In genomic region chr5:101565770-101566169, GRCm38 (mm10) we compare ENCODE assay signal across 14 mouse cellular contexts.
DNase-seq lines count a peak whose midpoint lies in the region; ATAC-seq lines count a peak whose summit lies in the region.
"Had no signal": no experiment of that assay in that cellular context is flagged by ENCODE, and none has a peak within 500 bp of the region (broad histone marks: within the 10 kb centered on the region; RNA-seq: fewer than 3 reads in every experiment).

No protein-coding gene starts in this region.

- no peak overlapping the region for H3K27ac ChIP-seq in hindbrain, embryonic 11.5 days (ENCODE audit: low read depth, low read length)
- no peak overlapping the region for H3K27ac ChIP-seq in midbrain, embryonic 15.5 days
- H3K27ac ChIP-seq: gastrocnemius, adult 2 months; heart, adult 2 months had no signal

- no peak overlapping the region for H3K4me2 ChIP-seq in hindbrain, embryonic 11.5 days (replicated peaks; ENCODE audit: low read depth, low read length)
- no peak overlapping the region; the same call in 1 of the 2 replicates for H3K4me2 ChIP-seq in midbrain, embryonic 15.5 days

- H3K36me3 ChIP-seq in hindbrain, embryonic 11.5 days (ENCODE audit: control insufficient read depth, insufficient read depth, low read length) = no peaks in the 10 kb centered on the region
- no peaks in the 10 kb centered on the region for H3K36me3 ChIP-seq in midbrain, embryonic 15.5 days (replicated peaks)

- ATAC-seq in hindbrain, embryonic 11.5 days (ENCODE audit: low FRiP score) = peak; percentile 66; the same call in 1 of the 2 replicates
- peak; percentile 70; the same call in 1 of the 2 replicates for ATAC-seq in midbrain, embryonic 15.5 days (replicated peaks)
- no peak for ATAC-seq in CD4-positive, CD25-positive, alpha-beta regulatory T cell, adult 4 months
- ATAC-seq: activated CD4-positive, CD25-positive, alpha-beta regulatory T cell, adult 4 months; lung, postnatal 0 days had no signal

- no peak overlapping the region for H3K4me3 ChIP-seq in hindbrain, embryonic 11.5 days (ENCODE audit: low read depth, low read length)
- no peak overlapping the region for H3K4me3 ChIP-seq in midbrain, embryonic 15.5 days
- H3K4me3 ChIP-seq: gastrocnemius, adult 2 months; heart, adult 2 months had no signal

- 22% methylated on average over 7 of the region's 7 CpGs for WGBS in hindbrain, embryonic 11.5 days
- whole genome bisulfite sequencing in midbrain, embryonic 15.5 days = 13% methylated on average over 7 of the region's 7 CpGs

- H3K27me3 ChIP-seq in hindbrain, embryonic 11.5 days (ENCODE audit: control insufficient read depth, insufficient read depth, low read length) = peaks cover 5% of the 10 kb centered on the region; the same call in 1 of the 2 replicates
- peaks cover 48% of the 10 kb centered on the region for H3K27me3 ChIP-seq in midbrain, embryonic 15.5 days (replicated peaks)

- no peaks in the 10 kb centered on the region for H3K4me1 ChIP-seq in hindbrain, embryonic 11.5 days (replicated peaks; ENCODE audit: control insufficient read depth, insufficient read depth, low read length)
- H3K4me1 ChIP-seq in midbrain, embryonic 15.5 days = 0 out of 2 replicates have a peak, but pooled peaks cover 4% of the 10 kb centered on the region

- no peak overlapping the region for H3K9ac ChIP-seq in hindbrain, embryonic 11.5 days (ENCODE audit: low read depth, low read length)
- H3K9ac ChIP-seq in midbrain, embryonic 15.5 days = no peak overlapping the region

- peak; percentile 26 to 27 for DNase-seq in right cerebral cortex, postnatal 10 days (ENCODE audit: low spot score in 2 of 2)
- no peak for DNase-seq in right cerebral cortex, postnatal 14 days
- DNase-seq in hindbrain, embryonic 11.5 days (ENCODE audit: low spot score) = peak; percentile 20
- no peak for DNase-seq in natural killer cell, adult 2 months (ENCODE audit: low spot score in 2 of 2)
- DNase-seq in adrenal gland, adult 18-20 months (ENCODE audit: low spot score in 2 of 2) = no peak
- DNase-seq: gastrocnemius, adult 2 months; heart, adult 2 months; heart, postnatal 14 days; kidney, adult 11 months; thymus, postnatal 14 days had no signal

- H3K9me3 ChIP-seq in hindbrain, embryonic 11.5 days (ENCODE audit: control insufficient read depth, low read length) = no peaks in the 10 kb centered on the region
- H3K9me3 ChIP-seq in midbrain, embryonic 15.5 days = no peaks in the 10 kb centered on the region

Comparison
In these comparisons a context has a peak if more than half of its experiments do, and no peak if none do; other contexts are left out.
1. DNase-seq: peak in right cerebral cortex, postnatal 10 days (2 of 2) and hindbrain, embryonic 11.5 days (single experiment); none in right cerebral cortex, postnatal 14 days (single experiment), natural killer cell, adult 2 months (0 of 2) and adrenal gland, adult 18-20 months (0 of 2).